Mouse (Mus musculus) C2C12 (cell line): ENCODE results near the gene Eppin. TPM values are rescaled to one million over a fixed set of nuclear protein-coding genes. Genes with fewer than 3 reads are reported as not detected.

ENCODE experiments used
- H3K27me3 ChIP-seq: one replicate; pipeline ENCODE4 v1.6.1; 2011; ENCODE audit not compliant: control insufficient read depth, insufficient read depth, insufficient read length
- H3K36me3 ChIP-seq: one replicate; pipeline ENCODE4 v1.6.1; 2011; ENCODE audit not compliant: control insufficient read depth, insufficient read depth
- H3K4me3 ChIP-seq: one replicate; pipeline ENCODE4 v1.5.1; 2011; ENCODE audit warnings: mild to moderate bottlenecking, control low read depth; ENCODE audit not compliant: poor library complexity, insufficient read depth, severe bottlenecking
- H3K79me2 ChIP-seq: one replicate; pipeline ENCODE4 v1.6.1; 2011; ENCODE audit not compliant: control insufficient read depth, insufficient read depth
- H3K79me3 ChIP-seq: one replicate; pipeline ENCODE4 v1.6.1; 2011; ENCODE audit warnings: low read depth, control low read depth
- H3ac ChIP-seq: one replicate; pipeline ENCODE3; 2011; ENCODE audit warnings: low read depth; ENCODE audit not compliant: control insufficient read depth, insufficient read length
- CEBPB ChIP-seq: IDR thresholded peaks from one replicate; pipeline ENCODE4 v1.6.1; 2011; ENCODE audit warnings: low read depth, mild to moderate bottlenecking, control low read depth, moderate library complexity
- CTCF ChIP-seq: IDR thresholded peaks from one replicate; pipeline ENCODE4 v1.5.1; 2011; ENCODE audit not compliant: control insufficient read depth, insufficient read depth, insufficient read length
- FOSL1 ChIP-seq: IDR thresholded peaks from one replicate; pipeline ENCODE4 v1.8.0; 2011; ENCODE audit warnings: mild to moderate bottlenecking, low read length; ENCODE audit not compliant: poor library complexity, insufficient read depth, severe bottlenecking
- MAX ChIP-seq: IDR thresholded peaks from one replicate; pipeline ENCODE4 v1.6.1; 2011; ENCODE audit warnings: mild to moderate bottlenecking, control low read depth
- MYOD1 ChIP-seq: IDR thresholded peaks from one replicate; pipeline ENCODE4 v1.6.1; 2011; ENCODE audit warnings: low read depth; ENCODE audit not compliant: control insufficient read depth, insufficient read length
- MYOG ChIP-seq: IDR thresholded peaks from one replicate; pipeline ENCODE4 v1.6.1; 2011; ENCODE audit not compliant: control insufficient read depth, insufficient read length; ENCODE audit errors: extremely low read depth
- USF1 ChIP-seq: IDR thresholded peaks from one replicate; pipeline ENCODE4 v1.6.1; 2011; ENCODE audit warnings: low read depth, mild to moderate bottlenecking, control low read depth, moderate library complexity
- polyA plus RNA-seq: library from polyadenylated mRNA; unstranded; fragments of >200 nt; fragmentation: generic; extraction: Trizol; gene quantifications from one replicate; pipeline ENCODE4 v1.2.1, GENCODE M21; 2012; ENCODE audit warnings: missing spikeins

The Eppin gene
- polyA plus RNA-seq, 1 experiment: not detected

DNA sequence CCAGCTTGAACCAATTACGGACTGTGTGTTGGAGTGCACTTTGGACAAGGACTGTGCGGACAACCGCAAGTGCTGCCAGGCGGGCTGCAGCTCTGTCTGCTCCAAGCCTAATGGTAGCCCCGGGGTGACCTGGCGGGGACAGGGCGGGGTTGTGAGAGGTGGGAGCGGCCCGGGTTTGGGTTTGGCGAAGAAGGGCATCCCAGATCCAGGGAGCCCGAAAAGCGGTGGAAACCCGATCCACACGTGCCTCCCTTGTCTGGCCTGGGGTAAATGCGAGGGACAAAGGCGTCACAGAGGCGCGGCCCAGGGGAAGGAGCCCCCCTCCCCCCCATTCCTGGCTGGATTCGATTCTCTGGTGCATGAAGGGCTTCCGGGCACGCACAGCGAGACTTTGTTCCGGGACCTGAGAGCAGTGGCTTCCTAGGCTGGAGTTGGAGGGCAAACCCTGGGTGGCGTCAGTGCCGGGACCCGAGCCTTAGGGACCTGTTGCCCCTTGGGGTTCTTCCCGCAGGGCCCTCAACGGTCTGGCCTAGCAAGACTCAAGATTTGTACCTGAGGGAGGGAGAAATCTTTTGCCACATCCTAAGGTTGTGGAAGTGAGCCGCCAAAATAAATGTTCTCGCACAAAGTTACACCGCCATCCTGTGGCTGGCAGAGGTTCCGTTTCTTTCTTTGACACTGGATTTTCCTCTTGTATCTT, 29.9 kb downstream of the Eppin start:
- Histone ChIP-seq H3K79me2 (no peaks in the 10 kb centered on the region), H3K27me3 (peaks cover 49% of the 10 kb centered on the region), H3ac (no peak overlapping the region), H3K79me3 (no peaks in the 10 kb centered on the region), H3K4me3 (no peak overlapping the region), H3K36me3 (no peaks in the 10 kb centered on the region)
- TF ChIP-seq FOSL1 (no peak), CTCF (no peak), MAX (no peak), MYOG (no peak), USF1 (no peak), CEBPB (no peak), MYOD1 (no peak)

GRCm38 (mm10) chr2:164562391-164563188, 30.8 kb downstream of the Eppin start, which contains the start of gene Wfdc2:
TSS of gene Wfdc2 (plus strand) at chr2:164562413.
- no peak within 1 kb of the TSS for H3ac ChIP-seq
- H3K36me3 ChIP-seq: no peaks in the 10 kb centered on the region
- H3K4me3 ChIP-seq: no peak within 1 kb of the TSS
- peaks cover 48% of the 10 kb centered on the region for H3K27me3 ChIP-seq
- no peaks in the 10 kb centered on the region for H3K79me3 ChIP-seq
- H3K79me2 ChIP-seq: no peaks in the 10 kb centered on the region
- TF ChIP-seq MYOG (no peak), CTCF (no peak), MYOD1 (no peak), FOSL1 (no peak), MAX (no peak), CEBPB (no peak), USF1 (no peak)

DNA sequence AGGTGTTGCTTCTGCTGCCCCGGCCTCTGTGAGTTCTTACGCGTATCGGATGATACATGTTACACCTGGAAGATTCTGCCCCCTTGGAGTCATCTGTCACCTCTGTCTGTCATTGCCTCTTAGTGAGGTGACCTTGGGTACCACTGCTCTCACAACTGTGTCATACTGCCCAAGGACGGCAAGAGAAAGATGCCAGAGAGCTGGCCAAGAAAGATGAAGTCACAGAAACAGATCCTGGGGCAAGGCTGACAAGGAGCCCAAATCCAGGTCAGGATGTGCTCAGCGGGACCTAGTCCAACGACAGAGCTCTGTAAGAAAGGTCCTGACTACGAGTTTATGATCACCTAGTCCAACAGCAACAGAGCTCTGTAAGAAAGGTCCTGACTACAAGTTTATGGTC, 33.3 kb downstream of the Eppin start:
- Histone ChIP-seq H3K27me3 (peaks cover 41% of the 10 kb centered on the region), H3K4me3 (no peak overlapping the region), H3K79me2 (no peaks in the 10 kb centered on the region), H3K79me3 (no peaks in the 10 kb centered on the region), H3K36me3 (no peaks in the 10 kb centered on the region), H3ac (no peak overlapping the region)
- TF ChIP-seq CTCF (no peak), MAX (no peak), MYOD1 (no peak), MYOG (no peak), USF1 (no peak), CEBPB (no peak), FOSL1 (no peak)

GRCm38 (mm10) chr2:164558991-164559645, 34.3 kb downstream of the Eppin start:
- Histone ChIP-seq H3K4me3 (no peak overlapping the region), H3ac (no peak overlapping the region), H3K79me2 (no peaks in the 10 kb centered on the region), H3K79me3 (no peaks in the 10 kb centered on the region), H3K36me3 (no peaks in the 10 kb centered on the region), H3K27me3 (peaks cover 32% of the 10 kb centered on the region)
- TF ChIP-seq FOSL1 (no peak), CEBPB (no peak), USF1 (no peak), CTCF (no peak), MAX (no peak), MYOD1 (no peak), MYOG (no peak)

DNA sequence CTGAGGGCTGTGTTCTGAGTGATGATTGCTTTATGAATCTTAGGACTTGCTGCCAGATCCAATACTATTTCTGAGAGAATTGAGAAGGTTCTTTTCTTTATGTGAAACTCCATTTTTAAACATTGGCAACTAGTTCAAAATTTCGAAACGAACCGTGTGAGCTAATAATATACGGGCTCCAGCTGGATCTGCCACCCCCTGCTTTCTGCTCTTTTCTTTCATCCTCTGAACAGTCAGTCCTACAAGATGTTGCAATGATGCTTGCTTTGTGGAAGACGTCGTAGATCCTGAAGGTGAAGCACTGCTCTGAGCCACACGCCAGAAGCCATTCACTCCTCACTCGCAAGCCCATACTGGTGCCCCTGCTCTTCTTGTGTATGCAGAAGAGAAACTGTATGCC, 35.0 kb downstream of the Eppin start:
- Histone ChIP-seq H3K4me3 (no peak overlapping the region), H3K79me3 (no peaks in the 10 kb centered on the region), H3K36me3 (no peaks in the 10 kb centered on the region), H3ac (no peak overlapping the region), H3K79me2 (no peaks in the 10 kb centered on the region), H3K27me3 (peaks cover 29% of the 10 kb centered on the region)
- TF ChIP-seq FOSL1 (no peak), CEBPB (no peak), MYOG (no peak), MYOD1 (no peak), CTCF (no peak), USF1 (no peak), MAX (no peak)

- TF ChIP-seq CTCF (no peak), MAX (no peak), CEBPB (no peak), MYOD1 (no peak), MYOG (no peak), FOSL1 (no peak), USF1 (no peak)
- Histone ChIP-seq H3K36me3 (no peaks in the 10 kb centered on the region), H3K79me2 (no peaks in the 10 kb centered on the region), H3K4me3 (no peak overlapping the region), H3ac (no peak overlapping the region), H3K79me3 (no peaks in the 10 kb centered on the region), H3K27me3 (peaks cover 52% of the 10 kb centered on the region)
These were observed 41.9 kb downstream of the Eppin start for GRCm38 (mm10) chr2:164551502-164551901.
